Mouse (Mus musculus) CH12.LX (cell line): ENCODE data around the gene Rasl11b.

Source experiments
- CHD2 ChIP-seq: IDR thresholded peaks from 2 replicates; pipeline ENCODE4 v1.6.1; 2011; ENCODE audit warnings: low read length, improper control_type of control experiment
- CTCF ChIP-seq, 2 experiments: IDR thresholded peaks in 1 of 2; conservative IDR thresholded peaks in 1 of 2; 2 replicates each; pipeline ENCODE4 v1.5.1; 2011 to 2012; ENCODE audit warnings: low read depth in 2 of 2, low read length in 2 of 2, improper control_type of control experiment in 1 of 2, inconsistent platforms in 1 of 2, mild to moderate bottlenecking in 1 of 2, moderate library complexity in 1 of 2
- EP300 ChIP-seq: IDR thresholded peaks from 2 replicates; pipeline ENCODE4 v1.6.1; 2011; ENCODE audit warnings: low read length, improper control_type of control experiment
- GABPA ChIP-seq: IDR thresholded peaks from 2 replicates; pipeline ENCODE4 v1.6.1; 2012; ENCODE audit warnings: low read depth, low read length, improper control_type of control experiment, inconsistent platforms; ENCODE audit not compliant: insufficient replicate concordance
- MAX ChIP-seq: IDR thresholded peaks from 2 replicates; pipeline ENCODE4 v1.6.1; 2011; ENCODE audit warnings: low read length, improper control_type of control experiment
- MAZ ChIP-seq: IDR thresholded peaks from 2 replicates; pipeline ENCODE4 v1.6.1; 2012; ENCODE audit warnings: low read depth, mild to moderate bottlenecking, inconsistent platforms, low read length, improper control_type of control experiment, moderate library complexity
- POLR2A ChIP-seq: IDR thresholded peaks from 2 replicates; pipeline ENCODE4 v1.6.1; 2011; ENCODE audit warnings: low read depth, mild to moderate bottlenecking, improper control_type of control experiment, low read length
- USF1 ChIP-seq: IDR thresholded peaks from 2 replicates; pipeline ENCODE4 v1.6.1; 2014; ENCODE audit warnings: low read depth, mild to moderate bottlenecking, inconsistent platforms, low read length, improper control_type of control experiment
- ZNF384 ChIP-seq: IDR thresholded peaks from 2 replicates; pipeline ENCODE4 v1.6.1; 2012; ENCODE audit warnings: low read depth, low read length, improper control_type of control experiment, inconsistent platforms

- no peak for TF ChIP-seq CHD2
- no peak for TF ChIP-seq USF1
- TF ChIP-seq MAX = no peak
- TF ChIP-seq GABPA = no peak
- TF ChIP-seq POLR2A = no peak
- no peak for TF ChIP-seq CTCF (conservative IDR thresholded peaks at IDR 0.05 in 1 of 2, IDR thresholded peaks at IDR 0.05 in 1 of 2; ENCODE audit: low read depth in 2 of 2, low read length in 2 of 2)
- TF ChIP-seq EP300 = no peak
- TF ChIP-seq MAZ = no peak
- TF ChIP-seq ZNF384 = no peak
Observed at GRCm38 (mm10) chr5:74207209-74207608, 12.1 kb downstream of the Rasl11b start.
